Mouse (Mus musculus) 416B (cell line): Measurements from ENCODE around the gene Ankmy2.
"Not testable (repeated sequence)": the region's sequence is repeated elsewhere in the genome, so short reads cannot be mapped to it uniquely, and the experiment has no call there.

ENCODE experiments used
- DNase-seq: peaks from one replicate; pipeline ENCODE4 v3.0.0; 2011; ENCODE audit warnings: low read depth

Ankmy2 gene

DNA sequence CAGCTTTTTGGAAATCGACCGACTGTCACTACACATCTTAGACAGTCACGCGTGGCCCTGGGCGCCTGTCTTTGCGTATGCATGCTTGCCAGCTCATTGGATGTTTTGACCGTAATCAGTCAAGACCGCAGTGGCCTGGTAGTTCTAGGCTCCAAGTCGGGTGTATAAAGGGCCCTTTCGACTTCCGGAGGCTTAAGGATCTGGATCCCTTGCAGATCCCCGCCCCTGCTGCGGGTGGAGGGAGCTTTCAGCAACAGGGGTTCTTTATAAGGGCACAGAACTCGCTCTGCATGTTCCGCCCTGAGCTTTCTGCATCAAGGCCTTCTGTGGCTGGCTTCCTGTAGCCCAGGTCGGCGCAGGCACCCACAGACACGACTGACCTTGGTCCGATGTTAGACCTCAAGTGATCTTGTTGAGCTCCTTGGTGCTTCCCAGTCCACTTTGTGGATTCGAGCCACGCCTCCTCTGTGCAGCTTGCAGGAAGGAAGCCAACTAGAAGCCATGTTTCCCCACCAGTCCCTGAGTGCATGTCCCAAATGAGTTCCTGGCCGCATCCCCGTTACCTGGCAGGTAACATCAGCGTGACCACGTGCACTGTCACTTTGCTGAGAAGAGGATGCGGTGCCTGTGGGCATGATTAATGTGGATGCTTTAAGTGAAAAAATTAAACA is 859 bp downstream of the Ankmy2 start, which contains the start of gene Bzw2:
Gene Bzw2 (minus strand): TSS at position 443 of the 671 bp plus-strand sequence.
- peak; percentile 90 for DNase-seq

DNA sequence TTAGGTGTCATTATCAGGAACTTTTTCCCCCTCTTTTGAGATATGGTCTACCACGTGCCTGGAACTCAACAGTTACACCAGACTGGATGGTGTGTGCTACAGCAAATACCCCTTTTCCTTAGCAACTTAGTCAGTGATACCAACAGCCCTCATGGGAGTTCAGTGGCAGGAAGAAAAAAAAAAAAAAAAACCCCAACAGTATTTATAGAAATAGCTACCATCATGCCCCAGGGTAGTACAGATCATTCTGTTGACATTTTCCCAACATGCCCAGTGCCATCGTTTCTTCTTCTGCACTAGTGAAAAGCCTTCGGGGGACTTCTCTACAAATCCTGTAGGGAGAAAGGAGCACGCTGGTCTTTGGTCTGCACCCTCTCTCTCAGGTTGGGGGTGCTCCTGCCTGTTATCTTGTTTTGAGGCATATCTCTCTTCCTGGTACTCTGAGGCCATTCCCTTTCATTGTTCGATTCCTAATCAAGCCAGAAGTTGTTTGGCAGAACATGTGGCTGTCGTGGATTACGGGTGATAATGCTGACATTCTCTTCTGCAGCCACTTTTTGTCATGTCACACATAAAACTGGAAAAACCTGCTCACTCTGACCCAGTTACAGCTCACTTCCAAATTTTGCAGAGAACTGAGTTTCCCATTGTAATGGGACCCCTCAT is 7.3 kb downstream of the Ankmy2 start:
- no peak for DNase-seq

DNA sequence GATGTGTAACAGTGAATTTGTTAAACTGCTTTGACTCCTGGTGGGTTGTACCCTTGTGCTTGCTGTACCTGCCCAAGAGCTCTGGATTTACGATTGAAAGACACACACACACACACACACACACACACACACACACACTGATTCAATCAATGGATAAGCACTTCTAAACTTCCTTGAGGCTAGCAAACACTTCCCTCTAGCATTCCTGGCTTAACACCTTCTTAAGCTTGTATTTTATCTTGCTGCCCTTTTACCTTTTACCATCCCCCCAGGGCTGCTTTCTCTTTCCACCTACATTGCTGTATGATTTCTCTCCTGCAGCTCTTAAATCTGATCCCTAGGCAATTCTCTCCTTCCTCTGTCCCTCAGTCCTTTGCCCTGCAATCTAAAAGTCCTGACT is 8.4 kb downstream of the Ankmy2 start:
- no peak for DNase-seq

DNA sequence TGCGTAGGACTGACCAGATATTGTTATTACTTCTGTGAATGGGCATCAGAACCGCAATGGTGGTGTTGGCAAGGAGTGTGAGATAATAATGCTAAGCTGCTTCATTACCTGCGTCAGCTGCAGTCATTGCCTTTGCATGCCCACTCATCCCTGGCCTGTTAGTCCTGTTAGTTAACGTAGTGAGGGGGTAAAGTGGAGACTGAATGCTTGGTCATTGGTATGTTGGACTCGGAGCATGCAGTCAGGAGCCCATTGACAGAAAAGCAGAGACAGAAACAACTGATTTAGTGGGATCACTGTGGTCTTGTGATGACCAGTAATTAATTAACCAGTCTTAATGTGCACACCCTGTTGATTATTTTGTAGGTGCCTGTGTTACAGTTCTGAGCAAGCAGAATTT is 20.3 kb downstream of the Ankmy2 start:
- no peak for DNase-seq

DNA sequence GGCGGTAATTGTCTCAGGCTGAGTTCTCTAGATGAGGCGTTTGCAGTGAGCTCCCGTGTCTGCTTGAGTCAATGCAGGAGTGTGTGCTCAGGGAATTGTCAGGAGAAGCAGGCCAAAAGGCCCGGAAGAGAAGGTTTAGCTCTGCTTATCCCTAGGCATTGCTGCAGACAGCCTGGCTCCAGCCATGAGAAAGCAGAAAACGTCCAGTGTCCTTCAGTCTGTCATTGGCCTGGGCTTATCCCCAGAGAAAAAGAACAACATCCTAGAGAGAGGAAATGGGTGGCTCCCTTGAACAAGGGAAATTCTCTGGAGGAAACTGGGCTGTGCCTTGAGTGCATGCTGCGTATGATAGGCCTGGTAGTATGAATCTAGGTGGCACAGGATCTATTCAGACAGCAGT is 25.7 kb downstream of the Ankmy2 start:
- no peak for DNase-seq

DNA sequence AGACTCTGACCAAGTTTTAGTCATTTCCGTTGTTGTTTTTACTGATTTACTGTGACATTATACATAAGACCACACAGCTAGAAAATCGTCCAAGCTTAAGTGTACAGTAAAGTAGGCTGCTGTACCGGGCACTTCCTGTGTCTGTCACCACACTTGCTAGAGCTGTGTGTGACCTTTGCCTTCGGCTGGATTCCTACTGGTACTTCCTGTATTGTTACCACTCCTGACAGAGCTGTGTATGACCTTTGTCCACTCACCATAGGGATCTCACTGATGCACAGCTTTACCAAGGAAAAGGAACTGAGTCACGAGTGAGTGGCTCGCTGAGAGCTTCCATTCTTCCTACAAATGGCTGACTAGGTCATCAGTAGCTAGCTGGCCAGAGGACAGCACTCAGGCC is 30.2 kb downstream of the Ankmy2 start:
- DNase-seq, result peak; percentile 38

DNA sequence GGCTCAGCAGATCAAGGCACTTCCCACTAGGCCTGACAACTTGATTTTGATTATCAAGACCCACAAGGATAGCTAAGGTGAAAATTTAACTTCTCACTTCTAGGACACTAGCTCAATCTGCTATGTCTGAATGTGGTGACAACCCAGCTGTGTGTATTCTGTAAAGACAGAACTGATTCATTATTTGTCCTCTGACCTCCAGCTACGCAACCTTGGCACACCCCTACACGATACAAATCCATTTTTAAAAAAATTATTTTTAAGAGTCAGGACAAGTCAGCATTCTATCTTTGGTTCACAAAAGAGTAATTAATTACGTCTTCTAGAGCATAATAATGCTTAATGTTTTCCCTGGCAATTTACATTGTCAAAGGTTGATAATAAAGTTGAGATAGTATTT is 32.7 kb downstream of the Ankmy2 start:
- no peak for DNase-seq

DNA sequence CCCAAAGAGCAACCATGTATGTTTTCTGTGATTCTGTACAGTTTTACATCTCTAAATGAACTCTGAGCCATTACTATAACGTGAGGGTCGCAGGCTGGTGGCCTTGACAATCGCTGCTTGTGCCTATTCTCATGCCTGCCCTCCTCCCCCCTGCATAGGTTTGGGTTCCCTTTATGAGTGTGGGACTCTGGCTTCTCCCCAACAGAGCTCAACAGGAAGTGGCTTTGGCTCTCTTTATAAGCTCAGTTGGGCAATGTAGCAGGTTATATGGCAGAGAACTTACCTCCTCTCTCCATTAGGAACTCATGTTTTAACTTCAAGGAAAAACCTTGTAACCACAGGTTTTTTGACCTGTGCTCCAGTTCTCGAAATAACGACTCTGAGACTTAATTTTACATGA is 33.4 kb downstream of the Ankmy2 start:
- DNase-seq, result peak; percentile 67

DNA sequence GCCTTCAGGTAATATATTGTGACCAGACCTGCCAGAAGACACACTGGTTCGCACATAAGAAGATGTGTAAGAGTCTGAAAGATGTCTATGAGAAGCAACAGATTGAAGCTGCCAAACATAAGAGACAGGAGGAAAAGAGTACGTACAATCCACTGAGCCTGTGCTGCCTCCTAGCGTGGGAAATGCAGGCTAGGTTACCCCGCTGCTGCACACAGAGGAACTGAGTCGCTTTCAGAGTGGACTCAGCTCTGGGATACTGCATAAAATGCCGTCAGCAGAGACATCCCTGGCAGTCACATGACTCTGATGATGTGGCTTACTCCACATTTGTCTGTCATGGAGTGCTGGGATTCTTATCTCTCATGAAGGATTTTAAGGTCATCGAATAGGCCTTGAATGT is 38.1 kb downstream of the Ankmy2 start:
- DNase-seq, result no peak

DNA sequence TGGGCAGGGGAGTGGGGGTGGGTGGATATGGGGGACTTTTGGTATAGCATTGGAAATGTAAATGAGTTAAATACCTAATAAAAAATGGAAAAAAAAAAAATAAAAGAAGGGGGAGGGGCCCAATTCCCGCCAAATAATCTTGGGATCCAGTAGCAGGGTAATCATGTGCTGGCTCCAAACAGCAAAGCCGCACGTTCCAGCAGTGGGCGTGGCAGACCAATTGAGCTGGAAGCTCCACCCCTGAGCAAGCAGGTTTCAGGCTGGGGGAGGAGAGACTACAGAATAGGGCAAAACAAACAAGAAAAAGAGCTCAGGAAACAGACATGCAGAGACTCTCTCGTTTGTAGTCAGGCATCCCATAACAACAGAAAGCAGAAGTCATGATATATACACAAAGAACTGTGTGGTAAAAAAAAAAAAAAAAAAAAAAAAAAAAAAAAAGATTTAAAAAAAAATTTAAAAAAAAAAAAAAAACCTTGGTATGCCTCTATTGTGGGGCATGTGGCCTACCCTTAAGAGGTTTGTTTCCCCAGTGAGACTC is 48.7 kb downstream of the Ankmy2 start:
- not testable (repeated sequence) for DNase-seq

DNA sequence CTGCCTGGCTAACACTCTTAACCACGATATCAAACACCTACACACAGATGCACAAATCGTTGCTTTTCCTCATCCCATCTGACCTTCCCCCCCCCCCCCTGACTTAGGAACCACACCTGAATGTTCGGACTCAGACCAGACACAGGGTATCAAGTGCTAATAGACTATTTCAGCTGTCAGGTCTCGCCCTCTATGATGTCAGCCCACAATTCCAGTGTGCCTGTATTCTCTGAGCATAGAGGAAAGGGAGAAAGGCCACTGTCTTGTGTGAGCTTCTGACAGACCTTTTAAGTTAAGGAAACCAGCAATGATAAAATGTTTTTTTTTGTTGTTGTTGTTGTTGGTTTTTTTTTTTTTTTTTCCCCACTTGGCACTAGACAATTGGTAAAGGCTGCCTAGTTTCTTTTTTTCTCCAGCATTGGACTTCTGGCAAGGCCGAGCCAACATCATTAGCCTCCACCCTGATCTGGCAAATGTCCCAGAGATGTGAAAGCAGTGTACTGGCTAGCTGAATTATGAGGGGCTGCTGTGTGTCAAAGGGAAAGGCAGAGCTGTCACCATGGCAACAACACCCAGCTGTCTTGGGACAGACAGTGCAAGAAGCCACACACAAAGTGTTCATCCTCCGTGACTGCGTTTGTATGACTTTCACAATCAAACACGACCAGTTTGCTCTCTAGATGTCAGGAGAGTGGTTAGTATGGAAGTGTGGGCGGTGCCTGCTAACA is 50.3 kb downstream of the Ankmy2 start:
- peak; percentile 8 for DNase-seq

DNA sequence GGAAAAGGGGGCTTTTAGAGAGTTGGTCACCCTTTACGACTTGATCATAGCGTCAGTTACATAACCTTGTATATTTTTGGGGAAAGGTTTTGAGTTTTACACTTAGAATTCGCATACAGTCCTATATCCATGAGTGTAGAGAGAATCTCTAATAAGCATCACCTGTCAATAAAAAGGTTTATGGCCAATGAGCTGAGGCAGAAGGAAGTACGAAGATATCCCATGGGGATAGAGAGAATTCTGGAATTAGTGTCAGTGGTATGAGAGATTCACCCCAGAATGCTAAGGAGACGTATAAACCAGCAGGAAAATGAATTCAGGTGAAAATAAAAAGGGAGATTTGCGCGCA is 50.9 kb downstream of the Ankmy2 start:
- DNase-seq, result no peak

DNA sequence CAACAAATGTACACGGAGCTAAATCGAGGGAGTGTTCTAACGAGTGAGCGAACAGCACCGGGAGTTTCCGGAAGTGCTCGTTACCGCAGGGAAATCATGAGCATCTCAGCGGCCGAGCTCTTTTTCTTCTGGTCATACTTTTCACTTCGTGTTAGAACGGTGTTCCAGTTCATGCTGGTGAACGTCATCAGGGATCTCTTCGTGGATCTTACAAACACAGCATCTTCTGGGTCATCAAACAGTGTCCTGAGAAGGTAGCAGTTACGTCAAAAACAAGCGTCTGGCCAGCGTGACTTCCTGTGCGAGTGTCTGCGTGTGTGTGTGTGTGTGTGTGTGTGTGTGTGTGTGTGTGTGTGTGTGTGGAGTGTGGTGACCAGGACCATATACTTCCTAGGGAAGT is 51.5 kb downstream of the Ankmy2 start:
- DNase-seq, result no peak

DNA sequence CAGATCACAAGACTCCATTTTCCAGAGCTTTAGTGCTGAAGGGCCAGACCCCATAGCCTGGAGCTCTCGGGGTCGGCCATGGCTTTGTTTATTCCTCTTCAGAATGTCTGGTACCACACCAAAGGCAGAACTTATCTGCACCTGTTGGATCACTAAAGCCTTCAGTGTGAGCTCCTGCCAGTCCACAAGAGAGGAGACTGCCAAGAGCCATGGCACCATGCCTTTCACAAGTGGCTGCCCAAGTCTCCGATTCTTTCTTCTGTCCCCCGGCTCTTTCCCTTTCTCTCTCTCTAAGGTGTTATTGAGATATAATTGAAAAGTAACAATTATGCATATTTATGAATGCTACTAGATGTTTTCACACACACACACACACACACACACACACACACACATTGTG is 53.2 kb downstream of the Ankmy2 start:
- no peak for DNase-seq

DNA sequence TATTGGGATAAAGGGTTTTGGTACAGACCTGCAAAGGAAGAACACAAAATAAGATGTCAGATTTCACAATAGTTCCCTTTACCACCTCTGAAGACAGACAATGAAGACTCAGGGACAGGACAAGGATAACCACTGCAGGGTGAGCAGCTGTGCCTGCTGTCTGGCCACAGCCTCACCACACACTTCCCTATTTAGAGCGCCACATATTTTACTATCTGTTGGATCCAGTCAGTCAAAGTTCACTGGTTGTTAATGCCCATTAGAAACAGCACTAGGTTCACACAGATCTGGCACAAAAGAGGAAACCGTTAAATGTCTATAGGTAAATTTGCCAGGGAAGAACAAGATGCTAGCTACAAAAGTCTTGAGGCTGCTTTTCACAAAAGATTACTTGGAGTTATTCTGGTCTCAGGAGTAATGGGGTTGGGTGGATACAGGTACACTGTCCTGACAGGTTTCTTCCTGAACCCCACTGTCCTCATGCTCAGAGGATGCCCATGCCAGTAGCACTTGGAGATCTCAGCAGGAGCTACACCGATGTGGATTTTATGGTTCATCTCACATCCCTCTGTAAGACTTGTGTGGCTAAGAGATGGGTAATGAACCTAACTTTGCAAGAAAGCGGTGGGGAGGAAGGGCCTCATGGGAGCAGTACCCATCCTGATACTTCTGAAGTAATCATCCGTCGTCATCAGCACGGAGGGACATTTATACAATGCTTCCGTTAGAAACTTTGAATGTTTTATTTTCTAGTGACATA is 57.7 kb downstream of the Ankmy2 start:
- peak; percentile 59 for DNase-seq

DNA sequence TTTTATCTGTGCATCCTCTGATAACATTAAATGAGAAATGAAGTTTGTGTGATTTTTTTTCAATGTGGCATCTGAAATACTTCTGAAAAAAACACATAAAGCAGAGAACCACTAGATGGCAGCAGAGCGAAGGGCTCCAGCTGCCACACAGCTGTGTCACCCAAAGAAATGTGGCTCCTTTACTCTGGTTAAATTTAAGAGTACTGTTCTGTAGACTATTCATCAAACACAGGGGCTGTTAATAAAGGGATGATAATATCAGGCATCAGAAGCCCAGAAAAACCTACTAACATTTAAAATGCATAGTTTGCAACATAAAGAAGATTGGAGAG is 58.2 kb downstream of the Ankmy2 start:
- DNase-seq, result peak; percentile 70

DNA sequence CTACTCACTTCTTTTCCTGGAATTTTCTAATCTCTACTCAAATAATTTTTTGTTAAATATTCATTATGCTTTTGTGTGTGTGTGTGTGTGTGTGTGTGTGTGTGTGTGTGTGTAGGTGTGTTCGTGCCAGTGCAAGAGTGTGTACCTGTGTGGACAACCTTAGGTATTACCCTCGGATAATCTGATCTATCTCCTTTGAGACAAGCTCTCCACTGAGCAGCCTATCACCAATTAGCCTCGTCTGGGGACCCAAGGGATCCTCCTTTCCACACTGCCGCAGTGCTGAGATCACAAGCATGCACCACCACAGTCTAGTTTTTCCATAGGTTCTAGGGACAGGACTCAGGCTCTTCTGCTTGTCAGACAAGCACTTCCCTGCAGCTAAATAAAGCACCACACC is 59.3 kb downstream of the Ankmy2 start:
- DNase-seq, result peak; percentile 11

DNA sequence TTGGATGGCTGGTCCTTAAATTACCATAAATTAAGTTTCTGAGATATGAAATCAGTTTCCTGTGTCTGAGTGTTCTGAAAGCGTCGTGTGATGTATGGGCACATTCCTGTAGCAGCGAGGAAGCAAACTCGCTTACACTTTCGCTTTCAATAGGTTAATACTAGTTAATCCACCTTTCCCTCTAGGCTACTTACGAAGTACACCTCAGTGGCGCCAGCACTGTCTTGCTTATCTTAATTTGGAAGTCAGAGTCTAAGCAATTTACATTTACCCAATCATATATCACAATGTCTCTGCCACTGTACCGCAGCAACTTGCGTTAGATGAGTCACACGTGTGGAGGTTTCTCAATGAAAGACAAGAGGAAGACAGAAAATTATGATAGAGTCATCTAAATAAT is 60.0 kb downstream of the Ankmy2 start:
- DNase-seq, result peak; percentile 66

DNA sequence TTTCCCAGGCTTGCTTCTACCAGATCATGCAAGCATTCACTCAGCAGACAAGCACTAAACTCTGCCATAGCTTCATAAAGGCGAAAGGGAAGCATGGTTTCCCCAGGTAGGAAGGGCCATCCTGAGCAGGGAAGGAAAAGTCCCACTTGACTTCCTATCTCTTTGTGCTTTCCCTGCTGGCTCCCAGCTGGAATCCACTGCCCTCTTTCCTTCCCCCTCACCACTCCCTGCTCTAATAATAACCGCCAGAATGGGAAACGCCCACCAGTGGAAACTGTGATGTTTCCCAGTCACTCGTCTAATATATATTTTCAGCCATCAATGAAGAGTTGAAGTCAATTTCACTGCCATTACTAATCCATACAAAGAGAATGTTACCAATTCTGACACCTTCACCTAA is 67.5 kb downstream of the Ankmy2 start:
- DNase-seq, result no peak

DNA sequence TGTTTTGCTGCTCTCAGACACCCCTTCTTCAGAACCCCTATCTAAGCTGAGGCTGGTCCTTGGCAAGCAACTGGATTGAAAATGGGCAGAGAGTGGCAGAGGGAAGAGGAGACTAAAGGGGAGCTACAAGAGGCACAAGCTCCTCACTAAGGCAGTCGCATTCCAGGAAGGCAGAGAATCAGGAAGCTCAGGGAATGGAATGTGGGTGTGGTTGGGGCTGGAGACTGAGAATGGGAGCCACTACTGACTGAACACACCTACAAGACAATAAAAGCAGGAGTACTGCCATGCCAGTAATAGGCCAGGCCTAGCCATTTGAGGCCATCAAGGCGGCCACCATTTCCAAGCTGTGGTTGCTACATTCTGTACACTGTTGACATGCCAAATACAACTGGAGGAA is 74.5 kb downstream of the Ankmy2 start:
- no peak for DNase-seq

DNA sequence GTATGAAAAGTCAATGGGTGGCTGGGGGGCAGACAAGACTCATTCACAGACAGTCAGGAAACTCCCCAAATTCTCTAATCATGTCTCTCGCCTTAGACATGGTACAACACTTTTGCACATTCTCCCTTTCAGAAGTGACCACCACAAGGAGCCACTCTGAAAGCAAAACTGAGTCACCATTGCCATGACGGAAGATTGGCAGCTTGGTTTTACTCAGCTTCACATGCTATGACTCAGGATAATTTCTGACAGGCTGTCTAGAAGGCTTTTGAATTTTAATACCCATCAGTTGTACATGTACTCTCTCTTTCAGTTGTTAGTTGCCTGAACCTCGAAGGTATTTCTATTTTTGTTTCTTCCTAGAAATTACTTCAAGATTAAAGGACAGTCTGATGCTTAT is 84.3 kb downstream of the Ankmy2 start:
- DNase-seq, result peak; percentile 16
